ENCODE assay signal across 10 mouse cellular contexts in genomic region chr1:43143284-43143683, GRCm38 (mm10). TPM values are rescaled to one million over a fixed set of nuclear protein-coding genes. Genes with fewer than 3 reads are reported as not detected.
DNase-seq lines count a peak whose midpoint lies in the region; ATAC-seq lines count a peak whose summit lies in the region.
"Had no signal": no experiment of that assay in that cellular context is flagged by ENCODE, and none has a peak within 500 bp of the region (broad histone marks: within the 10 kb centered on the region; RNA-seq: fewer than 3 reads in every experiment).

No protein-coding gene starts in this region.

- no peak overlapping the region for H3K4me3 ChIP-seq in kidney, embryonic 16.5 days (ENCODE audit: low read length)
- no peak overlapping the region for H3K4me3 ChIP-seq in kidney, embryonic 15.5 days (replicated peaks)
- H3K4me3 ChIP-seq: erythroblast, embryonic 14.5 days; neural tube, embryonic 12.5 days had no signal

- peaks cover 5% of the 10 kb centered on the region for H3K36me3 ChIP-seq in kidney, embryonic 16.5 days (ENCODE audit: insufficient read depth, low read length)
- peaks cover 9% of the 10 kb centered on the region; the same call in 1 of the 2 replicates for H3K36me3 ChIP-seq in kidney, embryonic 15.5 days
- H3K36me3 ChIP-seq: neural tube, embryonic 12.5 days had no signal

- peaks cover 17% of the 10 kb centered on the region for H3K4me1 ChIP-seq in kidney, embryonic 16.5 days (ENCODE audit: insufficient read depth, low read length)
- peaks cover 14% of the 10 kb centered on the region; the same call in 1 of the 2 replicates for H3K4me1 ChIP-seq in kidney, embryonic 15.5 days
- H3K4me1 ChIP-seq: neural tube, embryonic 12.5 days had no signal

- ATAC-seq in kidney, embryonic 16.5 days (ENCODE audit: low FRiP score, low TSS enrichment), result peak; percentile 49; the same call in 1 of the 2 replicates
- no peak; the same call in 1 of the 2 replicates for ATAC-seq in kidney, embryonic 15.5 days (replicated peaks; ENCODE audit: low FRiP score)

- 71% methylated on average over 4 of the region's 4 CpGs for WGBS in kidney, embryonic 16.5 days
- 75% methylated on average over 4 of the region's 4 CpGs for WGBS in kidney, embryonic 15.5 days

- H3K9me3 ChIP-seq in kidney, embryonic 16.5 days (ENCODE audit: low read length), result no peaks in the 10 kb centered on the region
- no peaks in the 10 kb centered on the region for H3K9me3 ChIP-seq in kidney, embryonic 15.5 days (replicated peaks)
- H3K9me3 ChIP-seq: neural tube, embryonic 12.5 days had no signal

- DNase-seq in embryo, embryonic 11 days, result peak; percentile 17
- DNase-seq in embryo, embryonic 9.5 days (ENCODE audit: extremely low spot score), result no peak
- DNase-seq in CD4-positive, CD25-positive, alpha-beta regulatory T cell, adult 2 months (ENCODE audit: low read depth, low spot score), result peak; percentile 57
- peak; percentile 40 for DNase-seq in induced T-regulatory cell, adult 2 months (ENCODE audit: low read depth)
- no peak for DNase-seq in spleen, adult 12 weeks (ENCODE audit: low spot score)
- no peak for DNase-seq in right cerebral cortex, postnatal 14 days

- H3K4me2 ChIP-seq in kidney, embryonic 16.5 days (replicated peaks; ENCODE audit: low read depth, low read length), result no peak overlapping the region
- no peak overlapping the region for H3K4me2 ChIP-seq in kidney, embryonic 15.5 days
- H3K4me2 ChIP-seq: neural tube, embryonic 12.5 days had no signal

- no peaks in the 10 kb centered on the region for H3K27me3 ChIP-seq in kidney, embryonic 16.5 days (ENCODE audit: insufficient read depth, low read length)
- no peaks in the 10 kb centered on the region for H3K27me3 ChIP-seq in kidney, embryonic 15.5 days
- H3K27me3 ChIP-seq: neural tube, embryonic 12.5 days had no signal

- H3K27ac ChIP-seq in kidney, embryonic 16.5 days (ENCODE audit: low read length), result no peak overlapping the region
- H3K27ac ChIP-seq in kidney, embryonic 15.5 days, result no peak overlapping the region
- H3K27ac ChIP-seq: neural tube, embryonic 12.5 days had no signal

- no peak overlapping the region for H3K9ac ChIP-seq in kidney, embryonic 16.5 days (replicated peaks; ENCODE audit: low read length)
- H3K9ac ChIP-seq in kidney, embryonic 15.5 days, result no peak overlapping the region
- H3K9ac ChIP-seq: neural tube, embryonic 12.5 days had no signal

RNA-seq across cellular contexts. Expression of gene AI597479, which starts 44.8 kb away (rescaled TPM):
- polyA plus RNA-seq in kidney, embryonic 16.5 days (2015; fragmentation: Nextera tagmentation; extraction: Ambion mirVana), result 36.4 and 36.8 TPM in 2 replicates
- polyA plus RNA-seq in kidney, embryonic 15.5 days (2015; fragmentation: Nextera tagmentation; extraction: Ambion mirVana), result 31.0 and 31.7 TPM in 2 replicates

RNA-seq across cellular contexts. Expression of gene Tgfbrap1, which starts 44.8 kb away (rescaled TPM):
- polyA plus RNA-seq in kidney, embryonic 16.5 days (2015; fragmentation: Nextera tagmentation; extraction: Ambion mirVana), result 10.8 and 13.1 TPM in 2 replicates
- polyA plus RNA-seq in kidney, embryonic 15.5 days (2015; fragmentation: Nextera tagmentation; extraction: Ambion mirVana), result 11.0 and 11.5 TPM in 2 replicates

RNA-seq across cellular contexts. Expression of gene Fhl2, which starts 53.5 kb away (rescaled TPM):
- polyA plus RNA-seq in kidney, embryonic 16.5 days (2015; fragmentation: Nextera tagmentation; extraction: Ambion mirVana), result 101 and 104 TPM in 2 replicates
- 90.7 and 92.4 TPM in 2 replicates for polyA plus RNA-seq in kidney, embryonic 15.5 days (2015; fragmentation: Nextera tagmentation; extraction: Ambion mirVana)
- polyA plus RNA-seq: erythroblast, embryonic 14.5 days had no signal

Comparison
In these comparisons a context has a peak if more than half of its experiments do, and no peak if none do; other contexts are left out.
1. DNase-seq: peak in embryo, embryonic 11 days (single experiment), CD4-positive, CD25-positive, alpha-beta regulatory T cell, adult 2 months (single experiment) and induced T-regulatory cell, adult 2 months (single experiment); none in embryo, embryonic 9.5 days (single experiment), spleen, adult 12 weeks (single experiment) and right cerebral cortex, postnatal 14 days (single experiment).